Mouse (Mus musculus) MEL (cell line): ENCODE measurements at regions not wholly inside any gene's neighbourhood (a gene's known extent, or its start where the extent isn't known, plus 50 kb on each side); places are given as distances from the start of the nearest gene placed in this dataset.

Source experiments
- DNase-seq: peaks from one replicate; pipeline ENCODE4 v3.0.0; 2011; ENCODE audit warnings: low read depth, low spot score
- H3K27ac ChIP-seq: 2 replicates; pipeline ENCODE4 v1.5.1; 2012; ENCODE audit warnings: low read depth, mild to moderate bottlenecking, control low read depth, low read length, moderate library complexity; ENCODE audit not compliant: control insufficient read depth
- H3K27me3 ChIP-seq, 2 experiments: fragments of 150-350 bp in 1 of 2; sonication (generic) in 1 of 2; 2 replicates each; pipeline ENCODE4 v1.6.1; 2012; ENCODE audit warnings: low read length in 2 of 2, mild to moderate bottlenecking in 2 of 2, improper control_type of control experiment in 1 of 2, moderate library complexity in 1 of 2; ENCODE audit not compliant: insufficient read depth in 2 of 2, control insufficient read depth in 1 of 2
- H3K36me3 ChIP-seq, 2 experiments: 2 replicates each; pipeline ENCODE4 v1.6.1; 2012 to 2014; ENCODE audit warnings: low read length in 2 of 2, improper control_type of control experiment in 1 of 2, inconsistent platforms in 1 of 2, mild to moderate bottlenecking in 1 of 2; ENCODE audit not compliant: insufficient read depth in 2 of 2, control insufficient read depth in 1 of 2
- H3K4me1 ChIP-seq, 2 experiments: fragments of 150-350 bp in 1 of 2; sonication (generic) in 1 of 2; 2 replicates each; pipeline ENCODE4 v1.6.1; 2012; ENCODE audit warnings: low read length in 2 of 2, improper control_type of control experiment in 1 of 2, mild to moderate bottlenecking in 1 of 2; ENCODE audit not compliant: insufficient read depth in 2 of 2, control insufficient read depth in 1 of 2
- H3K4me3 ChIP-seq, 2 experiments: fragments of 150-350 bp in 1 of 2; sonication (generic) in 1 of 2; 2 replicates each; pipeline ENCODE4 v1.5.1; 2012; ENCODE audit warnings: low read depth in 2 of 2, low read length in 2 of 2, mild to moderate bottlenecking in 2 of 2, moderate library complexity in 2 of 2, control low read depth in 1 of 2, improper control_type of control experiment in 1 of 2; ENCODE audit not compliant: control insufficient read depth in 1 of 2, insufficient read depth in 1 of 2
- H3K79me2 ChIP-seq: 2 replicates; pipeline ENCODE4 v1.6.1; 2012; ENCODE audit warnings: mild to moderate bottlenecking, low read length, moderate library complexity; ENCODE audit not compliant: control insufficient read depth, poor library complexity, insufficient read depth
- H3K9ac ChIP-seq: 2 replicates; pipeline ENCODE4 v1.6.1; 2012; ENCODE audit warnings: low read depth, mild to moderate bottlenecking, control low read depth, low read length, moderate library complexity; ENCODE audit not compliant: control insufficient read depth, poor library complexity, severe bottlenecking
- H3K9me3 ChIP-seq: fragments of 150-350 bp; sonication (generic); replicated peaks from 2 replicates; pipeline ENCODE4 v1.6.1; 2012; ENCODE audit warnings: mild to moderate bottlenecking, low read length, improper control_type of control experiment, moderate library complexity; ENCODE audit not compliant: insufficient read depth
- BHLHE40 ChIP-seq: IDR thresholded peaks from 2 replicates; pipeline ENCODE4 v1.6.1; 2012; ENCODE audit warnings: low read depth, mild to moderate bottlenecking, inconsistent platforms, low read length, improper control_type of control experiment, borderline replicate concordance
- EP300 ChIP-seq, 2 experiments: IDR thresholded peaks; 2 replicates each; pipeline ENCODE4 v1.6.1; 2011; ENCODE audit warnings: improper control_type of control experiment in 2 of 2, low read length in 2 of 2, low read depth in 1 of 2, mild to moderate bottlenecking in 1 of 2
- ETS1 ChIP-seq: IDR thresholded peaks from 2 replicates; pipeline ENCODE4 v1.6.1; 2012; ENCODE audit warnings: low read depth, mild to moderate bottlenecking, inconsistent platforms, low read length, improper control_type of control experiment, moderate library complexity
- GABPA ChIP-seq: IDR thresholded peaks from 2 replicates; pipeline ENCODE4 v1.6.1; 2012; ENCODE audit warnings: low read depth, mild to moderate bottlenecking, inconsistent platforms, low read length, improper control_type of control experiment, moderate library complexity
- GATA1 ChIP-seq: IDR thresholded peaks from 2 replicates; pipeline ENCODE4 v1.6.1; 2011; ENCODE audit warnings: low read depth, low read length, improper control_type of control experiment
- JUND ChIP-seq: IDR thresholded peaks from 2 replicates; pipeline ENCODE4 v1.6.1; 2011; ENCODE audit warnings: low read depth, mild to moderate bottlenecking, improper control_type of control experiment, low read length
- KAT2A ChIP-seq: conservative IDR thresholded peaks from 2 replicates; pipeline ENCODE4 v1.6.1; 2012; ENCODE audit warnings: low read depth, low read length, improper control_type of control experiment, inconsistent platforms
- MAFK ChIP-seq: IDR thresholded peaks from 2 replicates; pipeline ENCODE4 v1.6.1; 2011; ENCODE audit warnings: low read depth, mild to moderate bottlenecking, low read length, improper control_type of control experiment, borderline replicate concordance
- MEF2A ChIP-seq: IDR thresholded peaks from 2 replicates; pipeline ENCODE4 v1.6.1; 2014; ENCODE audit warnings: low read depth, mild to moderate bottlenecking, inconsistent platforms, low read length, improper control_type of control experiment; ENCODE audit not compliant: poor library complexity, insufficient replicate concordance, severe bottlenecking; ENCODE audit errors: extremely low read depth
- NELFE ChIP-seq: IDR thresholded peaks from 2 replicates; pipeline ENCODE4 v1.6.1; 2011; ENCODE audit warnings: low read depth, low read length, improper control_type of control experiment
- POLR2A ChIP-seq, 2 experiments: IDR thresholded peaks; 2 replicates each; pipeline ENCODE4 v1.6.1; 2011 to 2012; ENCODE audit warnings: low read length in 2 of 2, mild to moderate bottlenecking in 2 of 2, control low read depth in 1 of 2, improper control_type of control experiment in 1 of 2, low read depth in 1 of 2, moderate library complexity in 1 of 2; ENCODE audit not compliant: control insufficient read depth in 1 of 2, insufficient read depth in 1 of 2, poor library complexity in 1 of 2
- POLR2AphosphoS2 ChIP-seq: IDR thresholded peaks from 2 replicates; pipeline ENCODE4 v1.6.1; 2011; ENCODE audit warnings: low read length, improper control_type of control experiment
- SIN3A ChIP-seq: IDR thresholded peaks from 2 replicates; pipeline ENCODE4 v1.6.1; 2012; ENCODE audit warnings: low read length, improper control_type of control experiment, inconsistent platforms
- TAL1 ChIP-seq: IDR thresholded peaks from 2 replicates; pipeline ENCODE4 v1.6.1; 2012; ENCODE audit warnings: mild to moderate bottlenecking, inconsistent platforms, low read length, moderate library complexity, mixed read lengths
- TCF12 ChIP-seq: IDR thresholded peaks from 2 replicates; pipeline ENCODE4 v1.6.1; 2014; ENCODE audit warnings: low read depth, mild to moderate bottlenecking, inconsistent platforms, low read length, improper control_type of control experiment, moderate library complexity
- UBTF ChIP-seq: IDR thresholded peaks from 2 replicates; pipeline ENCODE4 v1.6.1; 2012; ENCODE audit warnings: low read depth, mild to moderate bottlenecking, inconsistent platforms, low read length, improper control_type of control experiment, moderate library complexity, borderline replicate concordance; ENCODE audit not compliant: insufficient read depth
- USF1 ChIP-seq: IDR thresholded peaks from 2 replicates; pipeline ENCODE4 v1.6.1; 2014; ENCODE audit warnings: low read depth, mild to moderate bottlenecking, inconsistent platforms, low read length, improper control_type of control experiment, moderate library complexity
- USF2 ChIP-seq, 2 experiments: IDR thresholded peaks; 2 replicates each; pipeline ENCODE4 v1.6.1; 2011 to 2012; ENCODE audit warnings: improper control_type of control experiment in 2 of 2, low read length in 2 of 2, borderline replicate concordance in 1 of 2, inconsistent platforms in 1 of 2, low read depth in 1 of 2, mild to moderate bottlenecking in 1 of 2; ENCODE audit not compliant: insufficient read depth in 1 of 2
- ZC3H11A ChIP-seq: IDR thresholded peaks from 2 replicates; pipeline ENCODE4 v1.6.1; 2012; ENCODE audit warnings: low read depth, mild to moderate bottlenecking, inconsistent platforms, low read length, improper control_type of control experiment
- ZNF384 ChIP-seq: IDR thresholded peaks from 2 replicates; pipeline ENCODE4 v1.6.1; 2012; ENCODE audit warnings: low read depth, mild to moderate bottlenecking, inconsistent platforms, low read length, improper control_type of control experiment

GRCm38 (mm10) chr16:24118487-24118886, 129.8 kb upstream of the Bcl6 start:
- Histone ChIP-seq H3K36me3 (no peaks in the 10 kb centered on the region), H3K9ac (no peak overlapping the region), H3K9me3 (no peaks in the 10 kb centered on the region), H3K4me3 (no peak overlapping the region), H3K27me3 (no peaks in the 10 kb centered on the region), H3K27ac (no peak overlapping the region), H3K79me2 (no peaks in the 10 kb centered on the region), H3K4me1 (no peaks in the 10 kb centered on the region)
- no peak for TF ChIP-seq NELFE
- TF ChIP-seq TCF12, result no peak
- TF ChIP-seq POLR2AphosphoS2, result no peak
- TF ChIP-seq ZC3H11A, result no peak
- TF ChIP-seq MAFK, result no peak
- TF ChIP-seq USF2 (IDR thresholded peaks at IDR 0.05; ENCODE audit: borderline replicate concordance in 1 of 2, insufficient read depth in 1 of 2, low read depth in 1 of 2, low read length in 2 of 2), result no peak
- TF ChIP-seq UBTF, result no peak
- TF ChIP-seq ZNF384, result no peak
- TF ChIP-seq USF1, result no peak
- TF ChIP-seq SIN3A, result no peak
- no peak for TF ChIP-seq GABPA
- TF ChIP-seq JUND, result no peak
- TF ChIP-seq POLR2A (IDR thresholded peaks at IDR 0.05; ENCODE audit: control insufficient read depth in 1 of 2, insufficient read depth in 1 of 2, low read depth in 1 of 2, low read length in 2 of 2, poor library complexity in 1 of 2), result no peak
- no peak for TF ChIP-seq KAT2A
- TF ChIP-seq TAL1, result no peak
- TF ChIP-seq ETS1, result no peak
- no peak for TF ChIP-seq BHLHE40
- no peak for TF ChIP-seq MEF2A
- no peak for DNase-seq

DNA sequence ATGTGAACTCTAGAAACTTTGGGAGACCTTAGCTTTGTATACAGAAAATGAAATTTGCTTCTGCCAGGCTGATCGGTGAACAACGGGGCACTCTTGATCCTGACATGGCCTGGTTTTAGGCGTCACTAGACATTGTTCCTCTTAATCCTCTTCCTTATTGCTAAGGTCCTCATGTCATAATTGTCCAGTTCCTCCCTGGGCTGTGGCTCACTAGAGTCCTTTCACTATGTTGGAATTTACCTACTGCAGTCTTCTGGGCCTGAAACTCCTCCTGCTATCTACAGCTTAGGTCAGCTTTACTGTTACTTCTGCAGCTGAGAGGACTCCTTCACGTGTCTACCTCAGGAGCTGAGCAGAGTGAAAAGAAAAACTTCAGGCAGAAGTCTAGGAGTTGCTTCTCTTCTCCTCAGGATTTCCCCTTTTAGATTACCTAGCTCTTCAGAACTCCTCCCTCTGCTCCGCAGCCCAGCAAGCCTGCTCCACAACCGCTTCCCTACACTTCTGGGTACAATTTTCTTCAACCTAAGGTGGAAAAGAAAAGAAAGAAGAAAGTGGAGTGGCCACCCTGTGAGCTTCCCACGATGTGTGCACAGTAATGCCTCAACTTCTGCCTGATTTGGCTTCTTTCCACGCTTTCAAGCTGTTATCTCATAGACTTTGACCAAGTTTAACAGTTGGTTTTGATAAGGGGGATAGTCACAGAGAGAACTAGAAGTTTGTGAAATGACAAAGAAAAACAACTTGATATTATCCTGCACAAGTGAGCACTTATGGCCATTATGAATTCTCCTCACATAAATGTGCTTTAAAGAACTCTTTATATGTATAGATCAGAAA, 114.4 kb upstream of the Bcl6 start:
- H3K4me3 ChIP-seq, result peak overlapping the region in 1 of 2 experiments; percentile 15; a peak in 1 of 4 replicates
- H3K9ac ChIP-seq, result no peak overlapping the region
- no peaks in the 10 kb centered on the region for H3K27me3 ChIP-seq
- H3K27ac ChIP-seq, result no peak overlapping the region
- 0 out of 2 replicates have a peak, but pooled peaks have one; percentile 20 for TF ChIP-seq GATA1
- TF ChIP-seq EP300 (IDR thresholded peaks at IDR 0.05; ENCODE audit: low read depth in 1 of 2, low read length in 2 of 2), result peak in 1 of 2 experiments; percentile 19; a peak in 1 of 4 replicates
- no peak for TF ChIP-seq SIN3A
- H3K4me1 ChIP-seq, result no peaks in the 10 kb centered on the region
- H3K9me3 ChIP-seq, result no peaks in the 10 kb centered on the region
- H3K79me2 ChIP-seq, result no peaks in the 10 kb centered on the region
- DNase-seq, result peak; percentile 17
- no peaks in the 10 kb centered on the region for H3K36me3 ChIP-seq
